Mouse (Mus musculus) limb, embryonic 13.5 days (tissue): ENCODE data around the gene Ngef. TPM values are rescaled to one million over a fixed set of nuclear protein-coding genes. Genes with fewer than 3 reads are reported as not detected.

Experiments used
- ATAC-seq: fragments of 200-750 bp; cut with Nextera tagmentation; 2 replicates; pipeline ENCODE4 v1.8.0; 2017; ENCODE audit warnings: low read depth, moderate number of reproducible peaks, moderate TSS enrichment; ENCODE audit not compliant: low FRiP score
- H3K27ac ChIP-seq: fragments of 300-500 bp; sonication (generic); 2 replicates; pipeline ENCODE4 v1.5.1; 2015; ENCODE audit warnings: inconsistent platforms, mild to moderate bottlenecking, moderate library complexity
- H3K27me3 ChIP-seq: fragments of 300-500 bp; sonication (generic); 2 replicates; pipeline ENCODE4 v1.6.1; 2015; ENCODE audit warnings: mild to moderate bottlenecking, inconsistent platforms
- H3K36me3 ChIP-seq: fragments of 300-500 bp; sonication (generic); 2 replicates; pipeline ENCODE4 v1.6.1; 2015; ENCODE audit warnings: inconsistent platforms, mild to moderate bottlenecking, moderate library complexity
- H3K4me1 ChIP-seq: fragments of 300-500 bp; sonication (generic); 2 replicates; pipeline ENCODE4 v1.6.1; 2015; ENCODE audit warnings: inconsistent platforms
- H3K4me2 ChIP-seq: fragments of 300-500 bp; sonication (generic); replicated peaks from 2 replicates; pipeline ENCODE4 v1.6.1; 2015; ENCODE audit warnings: inconsistent platforms, mild to moderate bottlenecking, moderate library complexity
- H3K4me3 ChIP-seq: fragments of 300-500 bp; sonication (generic); 2 replicates; pipeline ENCODE4 v1.5.1; 2015; ENCODE audit warnings: moderate library complexity, mild to moderate bottlenecking, inconsistent platforms
- H3K9ac ChIP-seq: fragments of 300-500 bp; sonication (generic); 2 replicates; pipeline ENCODE4 v1.6.1; 2015; ENCODE audit warnings: mild to moderate bottlenecking, inconsistent platforms
- H3K9me3 ChIP-seq: fragments of 300-500 bp; sonication (generic); 2 replicates; pipeline ENCODE4 v1.6.1; 2016; ENCODE audit warnings: inconsistent platforms
- WGBS: fragments of 180-500 bp; shearing (Covaris S2); methylation state at CpG from one replicate; pipeline ENCODE4 v1.1.7; 2015; 5-methylcytosine and 5-hydroxymethylcytosine counted together
- polyA plus RNA-seq: library from polyadenylated mRNA; unstranded; fragments of >200 nt; fragmentation: Nextera tagmentation; extraction: Ambion mirVana; gene quantifications from 2 replicates; pipeline ENCODE4 v1.2.1, GENCODE M21; 2015

Ngef gene
- polyA plus RNA-seq, 1 experiment from 2014 or later, result 1.2 TPM

GRCm38 (mm10) chr1:87600533-87600932 lies 26.9 kb upstream of the Ngef start:
- H3K4me1 ChIP-seq, result no peaks in the 10 kb centered on the region
- H3K4me3 ChIP-seq, result no peak overlapping the region
- no peak overlapping the region for H3K27ac ChIP-seq
- no peak for ATAC-seq
- no peaks in the 10 kb centered on the region for H3K9me3 ChIP-seq
- H3K36me3 ChIP-seq, result no peaks in the 10 kb centered on the region
- WGBS, result 79% methylated on average over 7 of the region's 7 CpGs
- no peaks in the 10 kb centered on the region for H3K27me3 ChIP-seq
- H3K9ac ChIP-seq, result no peak overlapping the region
- no peak overlapping the region for H3K4me2 ChIP-seq

GRCm38 (mm10) chr1:87594671-87595070 lies 21.0 kb upstream of the Ngef start:
- Histone ChIP-seq H3K4me3 (no peak overlapping the region), H3K27ac (no peak overlapping the region), H3K4me2 (no peak overlapping the region), H3K9me3 (no peaks in the 10 kb centered on the region), H3K4me1 (no peaks in the 10 kb centered on the region), H3K36me3 (no peaks in the 10 kb centered on the region), H3K27me3 (no peaks in the 10 kb centered on the region), H3K9ac (no peak overlapping the region)
- ATAC-seq, result no peak
- WGBS, result 91% methylated on average over 10 of the region's 10 CpGs

DNA sequence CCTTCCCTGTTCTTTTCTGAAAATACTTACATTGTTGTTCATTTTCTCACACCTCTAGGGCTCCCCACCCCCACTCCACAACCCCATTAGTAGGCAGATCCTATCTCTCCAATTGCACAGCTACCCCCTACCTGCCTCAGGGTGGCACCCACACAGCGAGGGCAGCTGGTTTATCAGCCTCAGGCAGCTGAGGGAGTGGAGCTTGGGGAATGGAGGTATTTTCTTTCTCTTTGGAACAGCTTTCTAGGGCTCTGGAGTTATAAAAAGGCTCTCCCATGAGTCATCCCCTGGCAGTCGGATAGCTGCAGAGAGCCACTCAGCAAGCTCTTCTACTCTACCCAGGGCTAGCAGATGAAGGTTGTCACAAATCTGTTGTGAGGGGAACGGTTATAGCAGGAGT lies 20.6 kb upstream of the Ngef start:
- Histone ChIP-seq H3K36me3 (no peaks in the 10 kb centered on the region), H3K9me3 (no peaks in the 10 kb centered on the region), H3K4me1 (no peaks in the 10 kb centered on the region), H3K9ac (no peak overlapping the region), H3K27me3 (no peaks in the 10 kb centered on the region), H3K4me2 (no peak overlapping the region), H3K4me3 (no peak overlapping the region), H3K27ac (no peak overlapping the region)
- 72% methylated on average over 3 of the region's 3 CpGs for WGBS
- no peak for ATAC-seq

GRCm38 (mm10) chr1:87589980-87590379 lies 16.3 kb upstream of the Ngef start:
- H3K36me3 ChIP-seq, result no peaks in the 10 kb centered on the region
- WGBS, result 88% methylated on average over 8 of the region's 8 CpGs
- no peak overlapping the region for H3K9ac ChIP-seq
- no peak for ATAC-seq
- H3K4me1 ChIP-seq, result no peaks in the 10 kb centered on the region
- H3K4me2 ChIP-seq, result no peak overlapping the region
- H3K9me3 ChIP-seq, result no peaks in the 10 kb centered on the region
- H3K4me3 ChIP-seq, result no peak overlapping the region
- H3K27ac ChIP-seq, result no peak overlapping the region
- H3K27me3 ChIP-seq, result no peaks in the 10 kb centered on the region

- H3K9ac ChIP-seq, result no peak overlapping the region
- no peaks in the 10 kb centered on the region for H3K9me3 ChIP-seq
- H3K4me1 ChIP-seq, result no peaks in the 10 kb centered on the region
- H3K27me3 ChIP-seq, result no peaks in the 10 kb centered on the region
- WGBS, result 87% methylated on average over 7 of the region's 7 CpGs
- no peaks in the 10 kb centered on the region for H3K36me3 ChIP-seq
- H3K4me2 ChIP-seq, result no peak overlapping the region
- ATAC-seq, result no peak
- H3K27ac ChIP-seq, result no peak overlapping the region
- no peak overlapping the region for H3K4me3 ChIP-seq
Observed at GRCm38 (mm10) chr1:87589162-87589561, 15.5 kb upstream of the Ngef start.

- no peak overlapping the region for H3K4me3 ChIP-seq
- H3K27me3 ChIP-seq, result no peaks in the 10 kb centered on the region
- H3K36me3 ChIP-seq, result no peaks in the 10 kb centered on the region
- H3K4me2 ChIP-seq, result no peak overlapping the region
- H3K27ac ChIP-seq, result no peak overlapping the region
- no peaks in the 10 kb centered on the region for H3K4me1 ChIP-seq
- no peaks in the 10 kb centered on the region for H3K9me3 ChIP-seq
- ATAC-seq, result no peak
- H3K9ac ChIP-seq, result no peak overlapping the region
- WGBS, result 8% methylated on average over 3 of the region's 3 CpGs
Observed at GRCm38 (mm10) chr1:87580824-87581223, 7.2 kb upstream of the Ngef start.

DNA sequence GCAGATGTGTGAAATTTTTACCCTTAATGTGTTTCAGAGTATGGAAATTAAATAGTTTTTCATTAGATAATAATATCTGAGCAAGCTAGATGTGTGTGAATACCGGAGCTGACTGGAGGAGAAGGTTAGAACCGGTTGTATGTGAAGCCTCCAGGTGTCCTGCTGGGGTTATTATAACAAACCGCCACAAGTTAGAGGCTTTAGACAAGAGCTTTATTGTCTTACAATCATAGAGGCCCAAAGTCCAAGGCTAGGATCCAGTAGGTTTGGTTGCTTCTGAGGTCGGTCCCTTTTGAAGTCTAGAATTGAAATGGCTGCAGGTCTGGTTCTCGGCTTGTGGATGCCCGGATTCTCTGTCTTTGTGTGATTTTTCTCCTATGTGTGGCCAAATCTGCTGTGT lies 5.3 kb upstream of the Ngef start:
- Histone ChIP-seq H3K27ac (no peak overlapping the region), H3K4me3 (no peak overlapping the region), H3K36me3 (no peaks in the 10 kb centered on the region), H3K4me1 (peaks cover 13% of the 10 kb centered on the region), H3K9ac (no peak overlapping the region), H3K4me2 (no peak overlapping the region), H3K9me3 (no peaks in the 10 kb centered on the region), H3K27me3 (no peaks in the 10 kb centered on the region)
- WGBS, result 85% methylated on average over 6 of the region's 6 CpGs
- ATAC-seq, result no peak

DNA sequence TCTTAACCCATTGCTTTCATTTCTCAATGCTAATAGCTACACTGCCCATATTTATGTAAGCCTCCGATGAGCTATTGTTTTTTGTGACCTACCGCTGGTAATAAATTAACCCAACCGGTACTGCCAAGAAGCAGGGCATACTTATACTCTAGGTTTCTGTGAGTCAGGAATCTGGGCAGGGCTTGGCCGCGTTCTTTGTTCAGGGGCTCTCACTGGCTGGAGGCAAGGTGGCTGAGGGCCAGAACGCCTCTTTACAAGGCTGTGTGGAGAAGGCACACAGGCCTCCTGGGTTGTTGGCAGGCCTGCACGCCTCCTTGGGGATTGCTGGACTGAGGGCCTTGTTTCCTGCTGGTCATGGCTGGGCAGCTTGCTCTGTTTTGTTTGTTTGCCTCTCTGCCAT lies 1.1 kb upstream of the Ngef start:
- Histone ChIP-seq H3K27me3 (no peaks in the 10 kb centered on the region), H3K4me3 (no peak overlapping the region), H3K27ac (0 out of 2 replicates have a peak overlapping the region, but pooled peaks have one; percentile 28), H3K4me1 (peaks cover 21% of the 10 kb centered on the region), H3K9ac (no peak overlapping the region), H3K9me3 (no peaks in the 10 kb centered on the region), H3K4me2 (no peak overlapping the region), H3K36me3 (no peaks in the 10 kb centered on the region)
- ATAC-seq, result 0 out of 2 replicates have a peak, but pooled peaks have one; percentile 32
- 59% methylated on average over 7 of the region's 7 CpGs for WGBS

DNA sequence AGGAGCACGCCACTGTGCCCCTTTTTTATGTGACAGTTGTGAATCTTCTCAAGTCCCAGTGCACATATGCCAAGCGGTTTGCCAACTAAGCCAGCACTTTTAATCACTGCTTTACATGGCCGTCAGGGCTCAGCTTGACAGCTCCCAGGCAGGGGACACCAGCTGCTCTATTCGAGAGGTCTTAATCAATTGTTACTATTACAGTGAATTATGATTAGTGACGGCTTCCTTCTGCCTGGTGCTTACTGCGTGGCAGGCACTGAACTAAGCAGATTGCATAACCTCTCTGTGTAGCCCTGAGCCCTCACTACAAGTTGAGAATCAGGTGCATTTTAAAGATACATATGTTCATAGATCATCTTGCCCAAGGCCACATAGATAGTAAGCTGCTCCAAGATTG lies 683 bp upstream of the Ngef start:
- WGBS, result 55% methylated on average over 6 of the region's 6 CpGs
- Histone ChIP-seq H3K4me3 (no peak overlapping the region), H3K4me2 (no peak overlapping the region), H3K4me1 (peaks cover 21% of the 10 kb centered on the region), H3K27ac (no peak overlapping the region), H3K27me3 (no peaks in the 10 kb centered on the region), H3K9me3 (no peaks in the 10 kb centered on the region), H3K9ac (no peak overlapping the region), H3K36me3 (no peaks in the 10 kb centered on the region)
- no peak for ATAC-seq

DNA sequence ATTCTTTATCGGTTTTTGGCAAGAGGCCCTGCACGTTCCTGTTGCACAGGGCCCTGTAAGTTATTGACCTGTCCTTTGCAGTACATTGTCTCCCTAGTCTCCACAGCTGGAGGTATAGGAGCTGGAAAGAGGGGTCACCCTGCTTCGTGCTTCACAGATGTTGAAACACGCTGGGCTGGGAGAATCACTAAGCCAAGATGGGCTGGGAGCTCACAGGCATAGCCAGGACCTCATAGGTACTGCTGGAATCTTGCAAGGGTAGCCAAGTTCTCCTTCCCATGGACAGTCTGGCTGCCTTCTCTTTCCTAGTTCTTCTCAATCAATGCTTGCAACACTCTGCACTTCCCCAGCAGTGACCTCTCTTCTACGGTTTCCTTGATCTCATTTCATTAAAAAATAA lies 409 bp downstream of the Ngef start:
- Histone ChIP-seq H3K4me3 (no peak overlapping the region), H3K4me2 (no peak overlapping the region), H3K9me3 (no peaks in the 10 kb centered on the region), H3K27me3 (no peaks in the 10 kb centered on the region), H3K4me1 (peaks cover 21% of the 10 kb centered on the region), H3K9ac (no peak overlapping the region), H3K27ac (no peak overlapping the region), H3K36me3 (no peaks in the 10 kb centered on the region)
- no peak for ATAC-seq
- WGBS, result 74% methylated on average over 5 of the region's 5 CpGs

DNA sequence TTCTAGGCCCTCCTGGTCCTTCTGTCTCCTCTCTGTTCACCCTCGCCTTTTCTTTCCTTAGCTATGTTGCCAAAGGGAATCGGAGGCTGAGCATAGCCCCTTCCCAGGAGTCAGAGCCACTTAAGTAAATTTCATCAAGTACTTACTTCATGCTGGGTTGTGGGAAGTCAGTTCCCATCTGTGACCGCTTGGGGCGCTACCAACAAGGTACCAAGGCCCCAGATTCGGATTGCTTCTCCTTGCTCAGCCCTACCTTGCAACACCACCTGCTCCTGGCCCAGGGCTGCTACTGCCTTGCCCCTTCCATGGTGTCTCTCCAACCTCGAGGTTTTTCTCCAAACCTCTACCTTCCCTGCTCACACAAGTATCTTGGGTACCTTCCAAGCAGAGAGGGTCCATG lies 5.3 kb downstream of the Ngef start:
- H3K9ac ChIP-seq, result no peak overlapping the region
- H3K36me3 ChIP-seq, result no peaks in the 10 kb centered on the region
- no peak for ATAC-seq
- H3K9me3 ChIP-seq, result no peaks in the 10 kb centered on the region
- no peaks in the 10 kb centered on the region for H3K27me3 ChIP-seq
- 37% methylated on average over 6 of the region's 6 CpGs for WGBS
- no peak overlapping the region for H3K4me3 ChIP-seq
- H3K4me2 ChIP-seq, result no peak overlapping the region
- H3K27ac ChIP-seq, result no peak overlapping the region
- H3K4me1 ChIP-seq, result 0 out of 2 replicates have a peak, but pooled peaks cover 2% of the 10 kb centered on the region

- H3K36me3 ChIP-seq, result no peaks in the 10 kb centered on the region
- WGBS, result 86% methylated on average over 8 of the region's 8 CpGs
Observed at GRCm38 (mm10) chr1:87565760-87566159, 7.9 kb downstream of the Ngef start.

DNA sequence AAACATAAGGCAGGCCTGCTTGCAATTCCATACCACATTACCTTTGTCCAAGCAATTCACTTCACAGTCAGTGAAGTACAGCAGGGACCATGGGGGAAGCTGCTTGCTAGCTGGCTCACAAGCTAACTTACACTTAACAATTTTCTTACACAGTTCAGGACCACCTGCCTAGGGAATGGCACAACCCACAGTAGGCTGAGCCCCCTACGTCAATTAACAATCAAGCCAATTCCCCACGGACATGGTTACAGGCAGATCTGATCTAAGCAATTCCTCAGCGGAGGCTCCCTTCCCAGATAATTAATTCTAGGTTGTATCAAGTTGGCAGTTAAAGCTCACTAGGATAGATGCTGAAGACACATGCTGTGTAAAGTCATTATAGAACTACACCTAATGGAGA lies 10.7 kb downstream of the Ngef start:
- Histone ChIP-seq H3K27me3 (no peaks in the 10 kb centered on the region), H3K9me3 (no peaks in the 10 kb centered on the region), H3K4me1 (no peaks in the 10 kb centered on the region), H3K9ac (no peak overlapping the region), H3K4me3 (no peak overlapping the region), H3K27ac (no peak overlapping the region), H3K36me3 (no peaks in the 10 kb centered on the region), H3K4me2 (no peak overlapping the region)
- ATAC-seq, result no peak
- 65% methylated on average over 3 of the region's 3 CpGs for WGBS

More at GRCm38 (mm10) chr1:87565760-87566159, 7.9 kb downstream of the Ngef start:
- H3K9me3 ChIP-seq, result no peaks in the 10 kb centered on the region
- H3K4me3 ChIP-seq, result no peak overlapping the region
- H3K9ac ChIP-seq, result no peak overlapping the region
- no peak for ATAC-seq
- H3K27ac ChIP-seq, result no peak overlapping the region
- H3K4me2 ChIP-seq, result no peak overlapping the region
- H3K27me3 ChIP-seq, result no peaks in the 10 kb centered on the region
- no peaks in the 10 kb centered on the region for H3K4me1 ChIP-seq
